Mouse (Mus musculus): ENCODE measurements at regions not wholly inside any gene's neighbourhood (a gene's known extent, or its start where the extent isn't known, plus 50 kb on each side); places are given as distances from the start of the nearest gene placed in this dataset.

GRCm38 (mm10) chr14:106259396-106260108 lies 153.6 kb downstream of the Trim52 start:
- Histone ChIP-seq H3K4me2 (no peak overlapping the region), H3K4me3 (replicated peaks) (no peak overlapping the region), H3K27ac (no peak overlapping the region), H3K27me3 (no peaks in the 10 kb centered on the region), H3K36me3 (no peaks in the 10 kb centered on the region), H3K4me1 (replicated peaks) (peaks cover 6% of the 10 kb centered on the region; the same call in 1 of the 2 replicates), H3K9me3 (no peaks in the 10 kb centered on the region), H3K9ac (replicated peaks) (no peak overlapping the region)
- ATAC-seq (ENCODE audit: insufficient number of reproducible peaks, insufficient read depth, low FRiP score, low TSS enrichment, low read depth), result no peak; the same call in 1 of the 2 replicates
- 8% methylated on average over 4 of the region's 4 CpGs for WGBS

- WGBS, result 97% methylated on average over 3 of the region's 3 CpGs
- H3K27ac ChIP-seq, result no peak overlapping the region
Measured at GRCm38 (mm10) chr14:106265290-106265689, 159.3 kb downstream of the Trim52 start.

GRCm38 (mm10) chr14:106267679-106268561 lies 161.9 kb downstream of the Trim52 start:
- Histone ChIP-seq H3K9me3 (no peaks in the 10 kb centered on the region), H3K27ac (no peak overlapping the region), H3K9ac (replicated peaks) (no peak overlapping the region), H3K4me1 (replicated peaks) (peaks cover 19% of the 10 kb centered on the region), H3K27me3 (no peaks in the 10 kb centered on the region), H3K4me3 (replicated peaks) (no peak overlapping the region), H3K4me2 (no peak overlapping the region), H3K36me3 (no peaks in the 10 kb centered on the region)
- WGBS, result 54% methylated on average over 12 of the region's 12 CpGs
- peak; percentile 72; the same call in 1 of the 2 replicates for ATAC-seq (ENCODE audit: insufficient number of reproducible peaks, insufficient read depth, low FRiP score, low TSS enrichment, low read depth)

More at GRCm38 (mm10) chr14:106265290-106265689, 159.3 kb downstream of the Trim52 start:
- H3K27me3 ChIP-seq, result no peaks in the 10 kb centered on the region
- no peak overlapping the region for H3K9ac ChIP-seq (replicated peaks)
- no peak for ATAC-seq (ENCODE audit: insufficient number of reproducible peaks, insufficient read depth, low FRiP score, low TSS enrichment, low read depth)
- H3K4me3 ChIP-seq (replicated peaks), result no peak overlapping the region
- no peaks in the 10 kb centered on the region for H3K36me3 ChIP-seq
- H3K9me3 ChIP-seq, result no peaks in the 10 kb centered on the region
- no peak overlapping the region for H3K4me2 ChIP-seq
- H3K4me1 ChIP-seq (replicated peaks), result peaks cover 19% of the 10 kb centered on the region

- no peaks in the 10 kb centered on the region for H3K9me3 ChIP-seq
- H3K27me3 ChIP-seq, result no peaks in the 10 kb centered on the region
- H3K4me1 ChIP-seq (replicated peaks), result peaks cover 19% of the 10 kb centered on the region
- no peak overlapping the region for H3K9ac ChIP-seq (replicated peaks)
- no peak overlapping the region for H3K4me2 ChIP-seq
- H3K4me3 ChIP-seq (replicated peaks), result no peak overlapping the region
- ATAC-seq (ENCODE audit: insufficient number of reproducible peaks, insufficient read depth, low FRiP score, low TSS enrichment, low read depth), result peak; percentile 75; the same call in 1 of the 2 replicates
- peak overlapping the region; percentile 71 for H3K27ac ChIP-seq
- 10% methylated on average over 6 of the region's 6 CpGs for WGBS
- H3K36me3 ChIP-seq, result no peaks in the 10 kb centered on the region
Measured at GRCm38 (mm10) chr14:106269680-106270079, 163.7 kb downstream of the Trim52 start.

- no peak overlapping the region for H3K27ac ChIP-seq
- no peaks in the 10 kb centered on the region for H3K36me3 ChIP-seq
- H3K4me3 ChIP-seq (replicated peaks), result no peak overlapping the region
- ATAC-seq (ENCODE audit: insufficient number of reproducible peaks, insufficient read depth, low FRiP score, low TSS enrichment, low read depth), result no peak
- no peaks in the 10 kb centered on the region for H3K27me3 ChIP-seq
- no peak overlapping the region for H3K9ac ChIP-seq (replicated peaks)
- H3K4me2 ChIP-seq, result no peak overlapping the region
- no peaks in the 10 kb centered on the region for H3K4me1 ChIP-seq (replicated peaks)
- H3K9me3 ChIP-seq, result no peaks in the 10 kb centered on the region
- WGBS, result 50% methylated on average over 8 of the region's 8 CpGs
Measured at GRCm38 (mm10) chr14:106313558-106313957, 207.6 kb downstream of the Trim52 start.

- no peak overlapping the region for H3K9ac ChIP-seq (replicated peaks)
- no peak overlapping the region for H3K4me2 ChIP-seq
- H3K36me3 ChIP-seq, result no peaks in the 10 kb centered on the region
- H3K4me3 ChIP-seq (replicated peaks), result no peak overlapping the region
- H3K27me3 ChIP-seq, result no peaks in the 10 kb centered on the region
- 78% methylated on average over 9 of the region's 9 CpGs for WGBS
- H3K9me3 ChIP-seq, result no peaks in the 10 kb centered on the region
- no peak for ATAC-seq (ENCODE audit: insufficient number of reproducible peaks, insufficient read depth, low FRiP score, low TSS enrichment, low read depth)
- H3K27ac ChIP-seq, result no peak overlapping the region
- no peaks in the 10 kb centered on the region for H3K4me1 ChIP-seq (replicated peaks)
Measured at GRCm38 (mm10) chr14:106314079-106314551, 208.1 kb downstream of the Trim52 start.

GRCm38 (mm10) chr14:106318767-106319166 lies 212.8 kb downstream of the Trim52 start:
- no peak overlapping the region for H3K4me3 ChIP-seq (replicated peaks)
- no peaks in the 10 kb centered on the region for H3K36me3 ChIP-seq
- no peaks in the 10 kb centered on the region for H3K27me3 ChIP-seq
- H3K4me1 ChIP-seq (replicated peaks), result no peaks in the 10 kb centered on the region
- no peak for ATAC-seq (ENCODE audit: insufficient number of reproducible peaks, insufficient read depth, low FRiP score, low TSS enrichment, low read depth)
- WGBS, result 29% methylated on average over 5 of the region's 5 CpGs
- H3K4me2 ChIP-seq, result no peak overlapping the region
- no peaks in the 10 kb centered on the region for H3K9me3 ChIP-seq
- H3K9ac ChIP-seq (replicated peaks), result no peak overlapping the region
- H3K27ac ChIP-seq, result no peak overlapping the region

GRCm38 (mm10) chr14:106327653-106328283 lies 221.8 kb downstream of the Trim52 start:
- Histone ChIP-seq H3K27ac (no peak overlapping the region), H3K27me3 (no peaks in the 10 kb centered on the region), H3K4me1 (replicated peaks) (0 out of 2 replicates have a peak, but pooled peaks cover 4% of the 10 kb centered on the region), H3K4me2 (no peak overlapping the region), H3K36me3 (no peaks in the 10 kb centered on the region), H3K4me3 (replicated peaks) (no peak overlapping the region), H3K9ac (replicated peaks) (no peak overlapping the region), H3K9me3 (no peaks in the 10 kb centered on the region)
- no peak for ATAC-seq (ENCODE audit: insufficient number of reproducible peaks, insufficient read depth, low FRiP score, low TSS enrichment, low read depth)
- WGBS, result 32% methylated on average over 8 of the region's 8 CpGs

GRCm38 (mm10) chr14:106364767-106365623 lies 259.0 kb downstream of the Trim52 start:
- H3K9ac ChIP-seq (replicated peaks), result no peak overlapping the region
- no peaks in the 10 kb centered on the region for H3K27me3 ChIP-seq
- H3K4me2 ChIP-seq, result peak overlapping the region; percentile 40
- H3K36me3 ChIP-seq, result no peaks in the 10 kb centered on the region
- H3K4me1 ChIP-seq (replicated peaks), result peaks cover 13% of the 10 kb centered on the region
- 13% methylated on average over 8 of the region's 8 CpGs for WGBS
- H3K4me3 ChIP-seq (replicated peaks), result no peak overlapping the region
- H3K27ac ChIP-seq, result peak overlapping the region; percentile 81
- peak; percentile 66; the same call in 1 of the 2 replicates for ATAC-seq (ENCODE audit: insufficient number of reproducible peaks, insufficient read depth, low FRiP score, low TSS enrichment, low read depth)
- H3K9me3 ChIP-seq, result no peaks in the 10 kb centered on the region; the same call in 1 of the 2 replicates

GRCm38 (mm10) chr14:106365624-106366118 lies 259.7 kb downstream of the Trim52 start:
- Histone ChIP-seq H3K9ac (replicated peaks) (no peak overlapping the region), H3K4me3 (replicated peaks) (no peak overlapping the region), H3K4me1 (replicated peaks) (peaks cover 13% of the 10 kb centered on the region), H3K27ac (peak overlapping the region; percentile 51; the same call in 1 of the 2 replicates), H3K36me3 (no peaks in the 10 kb centered on the region), H3K27me3 (no peaks in the 10 kb centered on the region), H3K4me2 (peak overlapping the region; percentile 40; the same call in 1 of the 2 replicates), H3K9me3 (no peaks in the 10 kb centered on the region)
- peak; percentile 73; the same call in 1 of the 2 replicates for ATAC-seq (ENCODE audit: insufficient number of reproducible peaks, insufficient read depth, low FRiP score, low TSS enrichment, low read depth)
- WGBS, result 12% methylated on average over 3 of the region's 3 CpGs

All from limb, embryonic 12.5 days (tissue).